Mouse (Mus musculus) small intestine, adult 2 months (tissue): ENCODE results near the gene Dnah3.

Source experiments
- CTCF ChIP-seq: fragments of 200-500 bp; IDR thresholded peaks from 2 replicates; pipeline ENCODE4 v1.5.1; 2012; ENCODE audit warnings: low read depth, mild to moderate bottlenecking, control low read depth, inconsistent platforms, low read length, moderate library complexity, mixed read lengths; ENCODE audit not compliant: insufficient replicate concordance, insufficient read length; ENCODE audit errors: extremely low read depth
- POLR2A ChIP-seq: fragments of 200-500 bp; IDR thresholded peaks from 2 replicates; pipeline ENCODE4 v1.6.1; 2012; ENCODE audit warnings: low read depth, mild to moderate bottlenecking, control low read depth, inconsistent platforms, low read length, moderate library complexity

GRCm38 (mm10) chr7:119959091-119959490 is 136.0 kb downstream of the Dnah3 start:
- TF ChIP-seq POLR2A = no peak
- TF ChIP-seq CTCF = no peak
